Mouse (Mus musculus): ENCODE results near the gene Gm10073. TPM values are rescaled to one million over a fixed set of nuclear protein-coding genes. Genes with fewer than 3 reads are reported as not detected.
A peak's percentile ranks its signal among the peaks of the same experiment; 100 is the strongest.
"Not testable (repeated sequence)": the region's sequence is repeated elsewhere in the genome, so short reads cannot be mapped to it uniquely, and the experiment has no call there.

Gene Gm10073
- polyA plus RNA-seq (2015; fragmentation: Nextera tagmentation; extraction: Ambion mirVana), result 4.0 and 7.3 TPM in 2 replicates

GRCm38 (mm10) chr8:106573168-106573567 lies at the start of gene Gm10073:
TSS of gene Gm10073 (minus strand) at chr8:106573461.
- not testable (repeated sequence) for H3K27ac ChIP-seq (replicated peaks); H3K9ac ChIP-seq; H3K27me3 ChIP-seq; H3K9me3 ChIP-seq (replicated peaks); H3K4me2 ChIP-seq; ATAC-seq (ENCODE audit: insufficient read depth); H3K36me3 ChIP-seq (replicated peaks); H3K4me3 ChIP-seq (replicated peaks)
- H3K4me1 ChIP-seq (replicated peaks), result peaks cover 21% of the 10 kb centered on the region; the same call in 1 of the 2 replicates
- 31% methylated on average over 20 of the region's 20 CpGs for WGBS (ENCODE audit: insufficient replicate concordance)

GRCm38 (mm10) chr8:106623016-106623415 lies 49.8 kb upstream of the Gm10073 start:
- peak; percentile 29; the same call in 1 of the 2 replicates for ATAC-seq (ENCODE audit: insufficient read depth)
- peak overlapping the region; percentile 73 for H3K27ac ChIP-seq (replicated peaks)
- WGBS (ENCODE audit: insufficient replicate concordance), result 38% methylated on average over 5 of the region's 5 CpGs
- no peak overlapping the region for H3K4me3 ChIP-seq (replicated peaks)
- H3K9ac ChIP-seq, result no peak overlapping the region
- no peaks in the 10 kb centered on the region for H3K9me3 ChIP-seq (replicated peaks)
- no peaks in the 10 kb centered on the region for H3K27me3 ChIP-seq
- H3K4me1 ChIP-seq (replicated peaks), result peaks cover 4% of the 10 kb centered on the region; the same call in 1 of the 2 replicates
- H3K4me2 ChIP-seq, result no peak overlapping the region
- H3K36me3 ChIP-seq (replicated peaks), result no peaks in the 10 kb centered on the region

- no peak overlapping the region for H3K4me3 ChIP-seq (replicated peaks)
- H3K4me2 ChIP-seq, result no peak overlapping the region
- no peak for ATAC-seq (ENCODE audit: insufficient read depth)
- peaks cover 10% of the 10 kb centered on the region; the same call in 1 of the 2 replicates for H3K4me1 ChIP-seq (replicated peaks)
- WGBS (ENCODE audit: insufficient replicate concordance), result 66% methylated on average over 2 of the region's 2 CpGs
- no peaks in the 10 kb centered on the region for H3K27me3 ChIP-seq
- H3K9ac ChIP-seq, result no peak overlapping the region
- H3K36me3 ChIP-seq (replicated peaks), result no peaks in the 10 kb centered on the region
- H3K9me3 ChIP-seq (replicated peaks), result no peaks in the 10 kb centered on the region
- no peak overlapping the region for H3K27ac ChIP-seq (replicated peaks)
Observed at GRCm38 (mm10) chr8:106620488-106620887, 47.2 kb upstream of the Gm10073 start.

GRCm38 (mm10) chr8:106619549-106620245 lies 46.4 kb upstream of the Gm10073 start:
- Histone ChIP-seq H3K36me3 (replicated peaks) (no peaks in the 10 kb centered on the region), H3K4me2 (peak overlapping the region; percentile 20; the same call in 1 of the 2 replicates), H3K27ac (replicated peaks) (peak overlapping the region; percentile 45; the same call in 1 of the 2 replicates), H3K4me1 (replicated peaks) (peaks cover 10% of the 10 kb centered on the region; the same call in 1 of the 2 replicates), H3K9me3 (replicated peaks) (no peaks in the 10 kb centered on the region), H3K9ac (no peak overlapping the region), H3K4me3 (replicated peaks) (no peak overlapping the region), H3K27me3 (no peaks in the 10 kb centered on the region)
- ATAC-seq (ENCODE audit: insufficient read depth), result peak; percentile 73
- 31% methylated on average over 9 of the region's 9 CpGs for WGBS (ENCODE audit: insufficient replicate concordance)

GRCm38 (mm10) chr8:106618324-106618723 lies 45.1 kb upstream of the Gm10073 start:
- Histone ChIP-seq H3K9me3 (replicated peaks) (no peaks in the 10 kb centered on the region), H3K36me3 (replicated peaks) (no peaks in the 10 kb centered on the region), H3K4me2 (no peak overlapping the region), H3K4me3 (replicated peaks) (no peak overlapping the region), H3K27me3 (no peaks in the 10 kb centered on the region), H3K27ac (replicated peaks) (no peak overlapping the region), H3K4me1 (replicated peaks) (peaks cover 10% of the 10 kb centered on the region; the same call in 1 of the 2 replicates), H3K9ac (no peak overlapping the region)
- ATAC-seq (ENCODE audit: insufficient read depth), result no peak
- 58% methylated on average over 6 of the region's 6 CpGs for WGBS (ENCODE audit: insufficient replicate concordance)

GRCm38 (mm10) chr8:106617865-106618264 lies 44.6 kb upstream of the Gm10073 start:
- Histone ChIP-seq H3K27ac (replicated peaks) (no peak overlapping the region), H3K27me3 (no peaks in the 10 kb centered on the region), H3K9me3 (replicated peaks) (no peaks in the 10 kb centered on the region), H3K4me1 (replicated peaks) (peaks cover 10% of the 10 kb centered on the region; the same call in 1 of the 2 replicates), H3K4me3 (replicated peaks) (no peak overlapping the region), H3K4me2 (no peak overlapping the region), H3K9ac (no peak overlapping the region), H3K36me3 (replicated peaks) (no peaks in the 10 kb centered on the region)
- ATAC-seq (ENCODE audit: insufficient read depth), result no peak
- WGBS (ENCODE audit: insufficient replicate concordance), result 55% methylated on average over 6 of the region's 6 CpGs

- H3K27ac ChIP-seq (replicated peaks), result no peak overlapping the region
Observed at GRCm38 (mm10) chr8:106617196-106617595, 43.9 kb upstream of the Gm10073 start.

GRCm38 (mm10) chr8:106616679-106617078 lies 43.4 kb upstream of the Gm10073 start:
- Histone ChIP-seq H3K4me1 (replicated peaks) (peaks cover 18% of the 10 kb centered on the region), H3K9ac (no peak overlapping the region), H3K4me2 (no peak overlapping the region), H3K36me3 (replicated peaks) (no peaks in the 10 kb centered on the region), H3K9me3 (replicated peaks) (no peaks in the 10 kb centered on the region), H3K27ac (replicated peaks) (no peak overlapping the region), H3K27me3 (no peaks in the 10 kb centered on the region), H3K4me3 (replicated peaks) (no peak overlapping the region)
- ATAC-seq (ENCODE audit: insufficient read depth), result no peak
- WGBS (ENCODE audit: insufficient replicate concordance), result 43% methylated on average over 4 of the region's 4 CpGs

More at GRCm38 (mm10) chr8:106617196-106617595, 43.9 kb upstream of the Gm10073 start:
- no peak for ATAC-seq (ENCODE audit: insufficient read depth)
- no peak overlapping the region for H3K9ac ChIP-seq
- no peaks in the 10 kb centered on the region for H3K36me3 ChIP-seq (replicated peaks)
- H3K27me3 ChIP-seq, result no peaks in the 10 kb centered on the region
- H3K4me1 ChIP-seq (replicated peaks), result peaks cover 12% of the 10 kb centered on the region
- H3K4me3 ChIP-seq (replicated peaks), result no peak overlapping the region
- H3K9me3 ChIP-seq (replicated peaks), result no peaks in the 10 kb centered on the region
- H3K4me2 ChIP-seq, result no peak overlapping the region
- 41% methylated on average over 6 of the region's 6 CpGs for WGBS (ENCODE audit: insufficient replicate concordance)

- no peak for ATAC-seq (ENCODE audit: insufficient read depth)
- H3K4me1 ChIP-seq (replicated peaks), result peaks cover 27% of the 10 kb centered on the region
- no peak overlapping the region for H3K27ac ChIP-seq (replicated peaks)
- H3K4me2 ChIP-seq, result no peak overlapping the region
- H3K27me3 ChIP-seq, result no peaks in the 10 kb centered on the region
- no peaks in the 10 kb centered on the region for H3K36me3 ChIP-seq (replicated peaks)
- WGBS (ENCODE audit: insufficient replicate concordance), result 48% methylated on average over 10 of the region's 10 CpGs
- H3K4me3 ChIP-seq (replicated peaks), result no peak overlapping the region
- no peaks in the 10 kb centered on the region for H3K9me3 ChIP-seq (replicated peaks)
- no peak overlapping the region for H3K9ac ChIP-seq
Observed at GRCm38 (mm10) chr8:106615661-106616299, 42.5 kb upstream of the Gm10073 start.

- no peak for ATAC-seq (ENCODE audit: insufficient read depth)
- Histone ChIP-seq H3K4me1 (replicated peaks) (peaks cover 33% of the 10 kb centered on the region), H3K9me3 (replicated peaks) (no peaks in the 10 kb centered on the region), H3K36me3 (replicated peaks) (no peaks in the 10 kb centered on the region), H3K4me2 (no peak overlapping the region), H3K27ac (replicated peaks) (no peak overlapping the region), H3K9ac (no peak overlapping the region), H3K4me3 (replicated peaks) (no peak overlapping the region), H3K27me3 (no peaks in the 10 kb centered on the region)
- WGBS (ENCODE audit: insufficient replicate concordance), result 71% methylated on average over 5 of the region's 5 CpGs
Observed at GRCm38 (mm10) chr8:106614704-106615103, 41.4 kb upstream of the Gm10073 start.

- Histone ChIP-seq H3K4me2 (no peak overlapping the region), H3K9ac (no peak overlapping the region), H3K27ac (replicated peaks) (peak overlapping the region; percentile 53), H3K4me3 (replicated peaks) (no peak overlapping the region), H3K27me3 (peaks cover 3% of the 10 kb centered on the region), H3K4me1 (replicated peaks) (peaks cover 23% of the 10 kb centered on the region), H3K36me3 (replicated peaks) (no peaks in the 10 kb centered on the region), H3K9me3 (replicated peaks) (no peaks in the 10 kb centered on the region)
- WGBS (ENCODE audit: insufficient replicate concordance), result 20% methylated on average over 3 of the region's 3 CpGs
- ATAC-seq (ENCODE audit: insufficient read depth), result no peak
Observed at GRCm38 (mm10) chr8:106612047-106612446, 38.8 kb upstream of the Gm10073 start.
